Mouse (Mus musculus): ENCODE measurements around the gene Sptb.

DNA sequence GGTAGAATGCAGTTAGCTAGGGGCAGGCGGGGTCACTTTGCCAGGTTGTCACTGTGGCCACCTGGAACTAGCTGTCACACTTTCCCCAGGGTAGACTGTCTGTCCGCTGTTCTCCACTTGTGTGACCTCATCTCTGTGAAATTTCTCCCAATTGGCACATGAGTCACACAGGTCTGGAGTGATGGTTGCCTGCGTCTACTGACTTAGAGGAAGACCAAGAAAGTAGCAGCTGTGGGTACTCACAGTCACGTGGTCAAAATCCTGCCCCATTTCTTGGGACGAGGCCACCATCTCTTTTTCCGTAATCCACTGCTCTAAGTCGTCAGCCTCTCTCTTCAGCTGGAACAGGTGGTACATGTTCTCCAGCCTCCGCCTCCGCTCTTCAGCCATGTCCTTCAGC is 106.6 kb downstream of the Sptb start:
- TF ChIP-seq CTCF (IDR thresholded peaks at IDR 0.05 in 2 of 3, conservative IDR thresholded peaks at IDR 0.05 in 1 of 3; ENCODE audit: control insufficient read depth in 1 of 3, insufficient read depth in 1 of 3, low read depth in 2 of 3, low read length in 3 of 3, poor library complexity in 1 of 3, severe bottlenecking in 1 of 3) = no peak
- no peak for TF ChIP-seq JUND (IDR thresholded peaks at IDR 0.05; ENCODE audit: low read depth, low read length)
- TF ChIP-seq RAD21 (IDR thresholded peaks at IDR 0.05; ENCODE audit: low read depth, low read length) = no peak
- TF ChIP-seq MYC (IDR thresholded peaks at IDR 0.05; ENCODE audit: low read depth, low read length) = no peak
- TF ChIP-seq EP300 (IDR thresholded peaks at IDR 0.05; ENCODE audit: low read depth in 1 of 2, low read length in 2 of 2) = no peak
- no peak for TF ChIP-seq E2F4 (IDR thresholded peaks at IDR 0.05; ENCODE audit: borderline replicate concordance, low read depth, low read length)
- TF ChIP-seq TBP (IDR thresholded peaks at IDR 0.05; ENCODE audit: low read depth, low read length) = no peak
- no peak for TF ChIP-seq ZKSCAN1 (IDR thresholded peaks at IDR 0.05; ENCODE audit: low read depth, low read length)
- TF ChIP-seq POLR2A (IDR thresholded peaks at IDR 0.05; ENCODE audit: control insufficient read depth in 1 of 2, insufficient read depth in 1 of 2, low read depth in 1 of 2, low read length in 2 of 2, poor library complexity in 1 of 2) = no peak
- TF ChIP-seq HCFC1 (IDR thresholded peaks at IDR 0.05; ENCODE audit: low read depth, low read length) = no peak
- TF ChIP-seq RCOR1 (IDR thresholded peaks at IDR 0.05; ENCODE audit: low read depth, low read length) = no peak
- TF ChIP-seq KAT2A (conservative IDR thresholded peaks at IDR 0.05; ENCODE audit: low read depth, low read length) = no peak
- TF ChIP-seq MEF2A (IDR thresholded peaks at IDR 0.05; ENCODE audit: extremely low read depth, insufficient replicate concordance, low read depth, low read length, poor library complexity, severe bottlenecking) = no peak
- TF ChIP-seq MAX (IDR thresholded peaks at IDR 0.05; ENCODE audit: low read length) = no peak

Measured in MEL (cell line).